ENCODE assay signal across 30 mouse cellular contexts in the genomic region with DNA sequence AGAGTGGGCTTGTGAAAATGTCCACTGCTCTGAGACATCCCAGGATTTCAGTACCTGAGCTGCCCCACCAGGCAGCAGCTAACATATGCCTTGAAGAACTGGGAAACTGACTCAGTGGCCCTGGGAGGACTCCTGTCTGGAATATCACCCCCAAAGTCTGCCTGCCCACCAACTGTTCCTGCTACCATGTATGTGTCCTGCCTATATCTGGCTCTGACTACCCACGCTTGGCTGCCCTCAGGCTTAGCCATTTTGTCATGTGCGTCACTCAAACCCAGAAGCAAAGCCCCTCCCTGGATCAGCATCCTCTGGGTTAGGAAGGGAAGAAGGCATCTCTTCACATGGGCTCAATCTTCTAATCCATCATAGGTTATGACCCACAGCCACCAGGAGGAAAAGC. TPM values are rescaled to one million over a fixed set of nuclear protein-coding genes. Genes with fewer than 3 reads are reported as not detected.
DNase-seq lines count a peak whose midpoint lies in the region; ATAC-seq and TF ChIP-seq lines count a peak whose summit lies in the region.
"Had no signal": no experiment of that assay in that cellular context is flagged by ENCODE, and none has a peak within 500 bp of the region (broad histone marks: within the 10 kb centered on the region; RNA-seq: fewer than 3 reads in every experiment).

No protein-coding gene starts in this region.

- H3K9me3 ChIP-seq in kidney, embryonic 14.5 days (ENCODE audit: control insufficient read depth, low read length): no peaks in the 10 kb centered on the region
- H3K9me3 ChIP-seq: embryonic facial prominence, embryonic 12.5 days; forebrain, embryonic 15.5 days; heart, embryonic 15.5 days; hindbrain, embryonic 13.5 days had no signal

- H3K9ac ChIP-seq in kidney, embryonic 14.5 days (ENCODE audit: low read depth, low read length): no peak overlapping the region
- H3K9ac ChIP-seq: embryonic facial prominence, embryonic 12.5 days; forebrain, embryonic 15.5 days; heart, embryonic 15.5 days; hindbrain, embryonic 13.5 days had no signal

- no peak overlapping the region for H3K4me2 ChIP-seq in kidney, embryonic 14.5 days (replicated peaks; ENCODE audit: low read depth, low read length)
- H3K4me2 ChIP-seq: embryonic facial prominence, embryonic 12.5 days; forebrain, embryonic 15.5 days; heart, embryonic 11.5 days; heart, embryonic 15.5 days; hindbrain, embryonic 13.5 days had no signal

- DNase-seq in frontal cortex, postnatal 36 days (ENCODE audit: low spot score in 2 of 2): peak; percentile 66 to 73
- DNase-seq in frontal cortex, postnatal 25 days (ENCODE audit: low spot score in 2 of 2): no peak
- DNase-seq in right cerebral cortex, adult 18-20 months: peak; percentile 81
- no peak for DNase-seq in right cerebral cortex, postnatal 10 days (ENCODE audit: low spot score in 2 of 2)
- peak; percentile 50 to 93 for DNase-seq in left cerebral cortex, postnatal 25 days (ENCODE audit: low spot score in 2 of 2)
- DNase-seq: adrenal gland, postnatal 36 days; cerebellum, adult 11 months; cerebellum, adult 8-10 months; cerebellum, postnatal 14 days; gastrocnemius, postnatal 14 days; heart, adult 2 months had no signal

- intact Hi-C loops in left cerebral cortex, postnatal 25 days (cut with DNase I): loop anchor here (1.0 kb wide), 1 partner anchor 26 kb away; a partner anchor contains a TSS

- H3K4me3 ChIP-seq in cortical plate, adult 2 months (ENCODE audit: insufficient read depth, low read length): no peak overlapping the region
- H3K4me3 ChIP-seq in kidney, embryonic 14.5 days (ENCODE audit: low read length): no peak overlapping the region
- H3K4me3 ChIP-seq: embryonic facial prominence, embryonic 12.5 days; forebrain, embryonic 15.5 days; heart, adult 2 months; heart, embryonic 15.5 days; hindbrain, embryonic 13.5 days had no signal

- no peak for TF ChIP-seq POLR2A in cortical plate, adult 2 months (IDR thresholded peaks at IDR 0.05; ENCODE audit: extremely low read depth, insufficient read depth, low read length)

- no peaks in the 10 kb centered on the region for H3K36me3 ChIP-seq in kidney, embryonic 14.5 days (ENCODE audit: control insufficient read depth, insufficient read depth, low read length)
- H3K36me3 ChIP-seq: embryonic facial prominence, embryonic 12.5 days; forebrain, embryonic 15.5 days; heart, embryonic 15.5 days had no signal

- TF ChIP-seq CTCF in cortical plate, adult 2 months (IDR thresholded peaks at IDR 0.05; ENCODE audit: extremely low read depth, insufficient read depth, low read length): no peak

- H3K4me1 ChIP-seq in cortical plate, adult 2 months (ENCODE audit: control insufficient read depth, insufficient read depth, low read length): peaks cover 3% of the 10 kb centered on the region; the same call in 1 of the 2 replicates
- no peaks in the 10 kb centered on the region for H3K4me1 ChIP-seq in kidney, embryonic 14.5 days (ENCODE audit: control insufficient read depth, insufficient read depth, low read length)
- H3K4me1 ChIP-seq: heart, embryonic 15.5 days had no signal

- peak overlapping the region; percentile 55 for H3K27ac ChIP-seq in cortical plate, adult 2 months (ENCODE audit: insufficient read depth, low read length)
- H3K27ac ChIP-seq in kidney, embryonic 14.5 days (ENCODE audit: low read depth, low read length): no peak overlapping the region
- H3K27ac ChIP-seq: embryonic facial prominence, embryonic 12.5 days; forebrain, embryonic 15.5 days; heart, adult 2 months; heart, embryonic 15.5 days; hindbrain, embryonic 13.5 days; hindbrain, postnatal 0 days had no signal

- no peak for ATAC-seq in megakaryocyte, adult 5-6 weeks (ENCODE audit: poor library complexity, severe bottlenecking)
- ATAC-seq in kidney, embryonic 14.5 days (ENCODE audit: low FRiP score, low TSS enrichment): no peak
- ATAC-seq: activated CD4-positive, CD25-positive, alpha-beta regulatory T cell, adult 4 months; forebrain, embryonic 15.5 days; hindbrain, postnatal 0 days; Patski had no signal

- H3K27me3 ChIP-seq in kidney, embryonic 14.5 days (ENCODE audit: control insufficient read depth, insufficient read depth, low read length): no peaks in the 10 kb centered on the region
- H3K27me3 ChIP-seq: forebrain, embryonic 15.5 days had no signal

- 88% methylated on average over 2 of the region's 2 CpGs for WGBS in kidney, embryonic 14.5 days

RNA-seq across cellular contexts. Expression of a gene that starts 14.3 kb away (rescaled TPM):
- polyA plus RNA-seq in cortical plate, adult 2 months (2012; rRNA removed): 10.9 and 11.0 TPM in 2 replicates
- 10 to 100 TPM; 16.4 to 17.2 TPM for total RNA-seq in left cerebral cortex, postnatal 25 days (2021)
- total RNA-seq in megakaryocyte, adult 5-6 weeks (2015): not detected in 2 replicates
- total RNA-seq in megakaryocyte, adult 5-6 weeks (2017): not detected in 2 replicates
- polyA plus RNA-seq in kidney, embryonic 14.5 days (2014; fragmentation: Nextera tagmentation; extraction: Ambion mirVana): not detected in 2 replicates
- total RNA-seq: adrenal gland, adult 18-20 months; adrenal gland, postnatal 36 days; CH12.LX; common myeloid progenitor, adult 5-6 weeks; heart, adult 2 months; heart, postnatal 14 days; hematopoietic stem cell, adult 5-6 weeks had no signal
- polyA plus RNA-seq: activated CD4-positive, CD25-positive, alpha-beta regulatory T cell, adult 4 months; heart, embryonic 11.5 days; Patski had no signal

RNA-seq across cellular contexts. Expression of a gene that starts 26.0 kb away (rescaled TPM):
- 440 and 441 TPM in 2 replicates for polyA plus RNA-seq in cortical plate, adult 2 months (2012; rRNA removed)
- 100 to 1,000 TPM; 423 to 434 TPM for total RNA-seq in left cerebral cortex, postnatal 25 days (2021)
- total RNA-seq in megakaryocyte, adult 5-6 weeks (2015): not detected in 2 replicates
- not detected in 2 replicates for total RNA-seq in megakaryocyte, adult 5-6 weeks (2017)
- 0.10 and 0.28 TPM in 2 replicates for polyA plus RNA-seq in kidney, embryonic 14.5 days (2014; fragmentation: Nextera tagmentation; extraction: Ambion mirVana)
- total RNA-seq: CH12.LX; common myeloid progenitor, adult 5-6 weeks; gastrocnemius, adult 18-20 months; hematopoietic stem cell, adult 5-6 weeks had no signal
- polyA plus RNA-seq: activated CD4-positive, CD25-positive, alpha-beta regulatory T cell, adult 4 months had no signal

RNA-seq across cellular contexts. Expression of a gene that starts 43.5 kb away (rescaled TPM):
- not detected in 2 replicates for polyA plus RNA-seq in cortical plate, adult 2 months (2012; rRNA removed)
- total RNA-seq in left cerebral cortex, postnatal 25 days (2021): not detected
- not detected in 2 replicates for total RNA-seq in megakaryocyte, adult 5-6 weeks (2015)
- not detected in 2 replicates for total RNA-seq in megakaryocyte, adult 5-6 weeks (2017)
- polyA plus RNA-seq in kidney, embryonic 14.5 days (2014; fragmentation: Nextera tagmentation; extraction: Ambion mirVana): not detected in 2 replicates
- total RNA-seq: CH12.LX; common myeloid progenitor, adult 5-6 weeks; gastrocnemius, postnatal 14 days; heart, adult 2 months; heart, postnatal 14 days; hematopoietic stem cell, adult 5-6 weeks; hindbrain, postnatal 0 days had no signal
- polyA plus RNA-seq: activated CD4-positive, CD25-positive, alpha-beta regulatory T cell, adult 4 months; brain, embryonic 14.5 days; embryonic facial prominence, embryonic 12.5 days; forebrain, embryonic 11.5 days; forebrain, embryonic 15.5 days; heart, adult 2 months; heart, embryonic 11.5 days; heart, embryonic 15.5 days; hindbrain, embryonic 13.5 days; hindbrain, postnatal 0 days; Patski had no signal

Comparison
In these comparisons a context has a peak if more than half of its experiments do, and no peak if none do; other contexts are left out.
1. DNase-seq: peak in frontal cortex, postnatal 36 days (2 of 2), right cerebral cortex, adult 18-20 months (single experiment) and left cerebral cortex, postnatal 25 days (2 of 2); none in frontal cortex, postnatal 25 days (0 of 2) and right cerebral cortex, postnatal 10 days (0 of 2).
2. RNA of a gene that starts 14.3 kb away (total RNA-seq): 16.4 to 17.2 TPM in left cerebral cortex, postnatal 25 days; not detected in megakaryocyte, adult 5-6 weeks; every median in the first group is over 10 times any median in the second.
3. RNA of a gene that starts 26.0 kb away (total RNA-seq): 423 to 434 TPM in left cerebral cortex, postnatal 25 days; not detected in megakaryocyte, adult 5-6 weeks; every median in the first group is over 100 times any median in the second.